Mouse (Mus musculus): ENCODE measurements around the gene Gja4. TPM values are rescaled to one million over a fixed set of nuclear protein-coding genes. Genes with fewer than 3 reads are reported as not detected.

Gja4 gene
- total RNA-seq, 2 experiments from 2014 or later: not detected

DNA sequence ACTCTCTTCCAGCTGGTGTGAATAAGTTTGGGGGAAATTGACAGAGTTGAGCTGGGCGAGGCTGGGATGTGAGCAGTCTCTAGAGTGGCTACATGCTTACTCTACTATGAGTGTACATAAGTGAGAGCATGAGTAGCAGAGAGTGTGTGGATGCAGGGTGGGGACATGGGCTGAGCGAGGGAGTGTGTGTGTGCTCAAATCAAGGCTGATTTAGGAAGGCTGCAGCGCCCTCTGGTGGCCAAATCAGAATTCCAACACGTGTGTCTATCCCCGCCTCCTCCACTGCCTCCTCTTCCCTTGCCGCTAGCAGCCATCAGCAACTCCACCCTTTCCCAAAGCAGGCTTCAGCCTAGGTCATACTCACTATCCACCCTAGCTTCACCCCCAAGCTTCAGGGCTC is 10.9 kb upstream of the Gja4 start:
- ATAC-seq (ENCODE audit: poor library complexity, severe bottlenecking): peak; percentile 80

DNA sequence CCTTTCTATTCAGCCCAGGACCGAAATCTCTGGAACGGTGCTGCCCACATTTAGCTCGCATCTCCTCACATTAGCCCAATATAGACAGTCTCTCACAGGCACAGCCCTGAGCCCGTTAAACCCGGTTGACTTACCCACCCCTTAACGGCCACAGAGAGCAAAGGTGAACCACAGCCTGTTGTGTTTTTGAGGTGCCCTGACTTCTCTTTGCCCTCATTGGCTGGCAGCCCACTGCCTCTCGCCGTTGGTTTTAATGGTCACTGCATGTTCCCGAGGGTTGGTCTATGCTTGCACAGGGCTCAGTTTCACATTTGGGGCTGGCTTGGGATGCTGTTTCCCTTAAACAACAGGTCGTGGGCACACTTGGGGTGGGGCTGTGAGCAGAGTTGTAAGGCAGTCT is 10.5 kb upstream of the Gja4 start:
- ATAC-seq (ENCODE audit: poor library complexity, severe bottlenecking): no peak

DNA sequence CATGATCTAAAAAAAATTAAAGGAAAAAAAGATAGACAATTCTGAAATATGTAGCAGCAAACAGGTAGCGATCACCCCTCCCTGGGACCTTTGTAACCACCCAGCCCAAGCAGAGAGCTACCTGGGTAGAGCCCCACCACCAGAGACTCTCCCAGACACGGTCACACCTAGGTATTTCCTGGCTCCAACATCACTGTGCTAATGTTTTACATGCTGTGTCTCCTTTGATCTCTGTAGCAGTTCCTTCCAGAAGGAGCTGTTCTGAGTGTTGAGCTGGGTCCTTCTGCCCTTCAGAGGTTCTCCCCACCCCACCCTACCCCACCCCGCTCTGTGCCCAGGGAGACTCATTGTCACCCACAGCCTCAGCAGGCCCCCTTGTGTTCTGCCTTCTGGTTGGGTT is 9.8 kb upstream of the Gja4 start:
- ATAC-seq (ENCODE audit: poor library complexity, severe bottlenecking): no peak

DNA sequence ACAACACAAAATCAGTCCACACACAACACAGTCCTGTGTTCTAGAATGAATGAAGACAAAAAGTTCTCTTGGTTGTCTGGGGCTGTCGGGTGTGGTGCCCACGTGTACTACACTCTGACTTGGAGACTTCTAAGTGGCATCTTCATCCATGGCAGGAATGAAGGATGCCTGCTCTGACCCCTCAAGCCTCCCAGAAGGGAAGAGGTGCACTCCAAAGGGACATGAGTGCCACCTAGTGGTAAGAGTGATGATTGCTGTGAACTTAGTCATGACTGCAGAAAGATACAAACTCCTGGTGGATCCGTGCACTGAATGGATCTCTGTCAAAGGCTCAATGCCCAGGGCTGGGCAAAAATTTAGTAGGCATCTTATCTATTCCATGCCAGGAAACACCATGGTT is 5.8 kb upstream of the Gja4 start:
- peak; percentile 76 for ATAC-seq (ENCODE audit: poor library complexity, severe bottlenecking)

DNA sequence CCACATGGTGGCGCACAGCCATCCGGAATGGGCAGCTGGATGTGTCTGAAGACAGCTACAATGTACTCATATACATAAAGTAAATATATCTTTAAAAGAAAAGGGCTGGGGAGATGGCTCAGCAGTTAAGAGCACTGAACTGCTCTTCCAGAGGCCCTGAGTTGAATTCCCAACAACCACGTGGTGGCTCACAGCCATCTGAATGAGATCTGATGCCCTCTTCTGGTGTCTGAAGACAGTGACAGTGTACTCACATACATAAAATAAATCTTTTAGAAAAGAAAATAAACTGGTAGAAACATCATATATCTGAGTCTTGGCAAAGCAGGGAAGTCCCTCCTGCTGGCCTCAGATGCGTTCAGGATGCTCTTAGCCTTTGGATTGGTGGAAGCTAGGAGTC is 3.3 kb upstream of the Gja4 start:
- ATAC-seq (ENCODE audit: poor library complexity, severe bottlenecking): no peak

DNA sequence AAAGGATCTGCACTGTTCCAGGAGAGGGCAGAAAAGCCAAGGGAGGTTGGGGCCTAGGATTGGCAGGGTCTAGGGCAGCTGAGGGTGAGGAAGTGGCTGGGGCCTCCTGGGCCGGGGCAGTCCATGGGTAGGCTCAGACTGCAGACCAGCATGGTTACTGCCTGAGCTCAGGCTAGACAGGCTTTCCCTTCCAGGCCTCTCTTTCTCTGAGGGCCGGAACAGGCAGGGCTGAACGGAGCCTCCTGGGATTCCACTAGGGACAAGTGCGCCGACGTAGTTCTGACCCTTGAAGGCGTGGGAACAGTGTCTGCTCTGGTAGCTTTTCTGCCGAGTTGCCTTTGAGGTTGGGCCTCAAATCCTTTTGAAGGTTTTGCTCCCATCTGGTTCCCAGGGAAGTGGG is 1.9 kb upstream of the Gja4 start:
- ATAC-seq (ENCODE audit: poor library complexity, severe bottlenecking): no peak

DNA sequence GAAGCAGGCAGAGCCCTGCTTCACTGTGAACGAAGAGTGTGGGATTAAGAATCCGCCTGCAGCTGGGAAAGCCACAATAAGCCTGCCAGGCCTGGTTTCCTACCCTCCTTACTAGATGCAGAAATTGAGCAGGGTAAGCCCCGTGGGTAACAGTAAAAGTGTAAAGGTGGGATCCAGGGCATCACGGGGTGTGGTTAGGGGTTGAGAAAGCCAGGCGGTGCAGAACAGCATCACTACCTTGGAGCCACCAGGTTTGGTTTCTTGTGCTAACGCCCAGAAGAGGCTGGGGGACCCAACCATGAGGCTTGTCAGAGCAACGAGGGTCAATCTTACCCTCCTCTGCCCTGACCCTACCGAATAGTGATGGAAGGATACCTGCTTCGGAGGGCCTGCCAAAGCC is 746 bp upstream of the Gja4 start:
- no peak for ATAC-seq (ENCODE audit: poor library complexity, severe bottlenecking)

DNA sequence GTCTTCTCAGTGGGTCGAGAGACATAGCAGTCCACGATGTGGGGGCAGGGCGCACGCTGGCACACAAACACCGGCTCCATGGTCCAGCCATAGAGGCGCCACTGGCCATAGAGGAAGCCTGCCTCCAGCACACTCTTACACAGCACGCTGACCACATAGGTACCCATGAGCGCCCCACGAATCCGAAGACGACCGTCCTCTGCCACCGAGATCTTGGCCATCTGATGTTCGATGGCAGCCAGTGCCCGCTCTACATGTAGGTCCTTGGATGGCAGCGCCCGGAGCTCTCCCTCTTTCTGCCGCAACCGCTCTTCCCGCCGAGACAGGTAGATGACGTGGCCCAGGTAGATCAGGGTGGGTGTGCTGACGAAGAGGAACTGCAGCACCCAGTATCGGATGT is 1.5 kb downstream of the Gja4 start:
- no peak for ATAC-seq (ENCODE audit: poor library complexity, severe bottlenecking)

DNA sequence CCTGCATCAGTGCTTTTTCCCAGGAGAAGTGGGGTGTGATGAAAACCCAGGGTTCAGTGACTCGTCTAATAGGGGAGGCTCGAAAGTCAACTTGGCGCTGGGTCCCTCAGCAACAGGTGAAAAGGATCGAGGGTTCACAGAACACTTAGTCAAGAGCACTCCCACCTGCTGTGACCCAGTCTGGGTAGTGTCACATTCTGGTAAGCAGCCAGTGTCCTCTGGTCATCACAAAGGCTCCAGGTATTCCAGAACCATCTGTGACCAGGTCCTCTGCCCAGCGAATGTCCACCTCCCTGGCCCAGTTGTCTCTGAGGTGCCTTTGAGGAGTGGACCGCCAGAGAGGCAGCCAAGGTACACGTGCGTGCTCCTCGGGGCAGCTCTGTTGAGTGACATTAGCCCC is 2.3 kb downstream of the Gja4 start:
- ATAC-seq (ENCODE audit: poor library complexity, severe bottlenecking): no peak

DNA sequence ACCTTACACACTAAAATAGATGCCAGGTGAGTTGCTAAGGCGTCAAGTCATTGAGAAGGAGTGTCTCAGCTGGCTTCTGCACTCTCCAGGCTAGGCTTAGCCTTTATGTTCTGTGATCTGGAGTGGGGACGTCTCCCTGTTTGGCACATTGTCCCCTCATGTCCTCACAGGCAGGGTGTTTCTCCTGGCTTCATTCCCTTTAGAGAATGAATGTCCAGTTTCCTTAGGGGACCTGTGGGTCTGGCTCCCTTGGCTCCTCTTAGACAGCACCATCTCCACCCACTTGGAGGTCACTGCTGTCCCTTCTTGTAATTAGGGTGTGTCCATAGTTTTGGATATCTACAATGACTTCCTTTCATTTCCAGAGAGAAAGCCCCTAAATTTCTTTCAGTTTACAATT is 6.9 kb downstream of the Gja4 start:
- no peak for ATAC-seq (ENCODE audit: poor library complexity, severe bottlenecking)

DNA sequence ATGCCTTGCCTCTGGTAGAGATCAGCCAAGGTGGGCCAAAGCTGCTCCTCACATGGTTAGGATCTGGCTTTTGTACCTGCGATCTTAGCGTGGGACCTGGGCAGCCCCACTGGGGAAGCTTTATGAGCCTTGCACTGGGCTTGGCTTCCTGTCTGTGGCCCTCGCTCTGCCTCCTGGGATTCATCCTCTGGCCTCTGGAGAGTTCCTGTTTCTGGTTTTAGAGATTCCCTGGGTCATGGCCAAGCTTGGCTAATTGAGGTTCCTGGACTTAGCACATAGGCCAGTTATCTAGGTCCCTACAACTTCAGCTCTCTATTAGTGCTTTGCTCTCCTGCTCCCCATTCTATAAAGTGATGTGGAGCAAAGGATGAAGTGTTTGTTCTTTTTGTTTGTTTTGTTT is 10.0 kb downstream of the Gja4 start:
- ATAC-seq (ENCODE audit: poor library complexity, severe bottlenecking): no peak

DNA sequence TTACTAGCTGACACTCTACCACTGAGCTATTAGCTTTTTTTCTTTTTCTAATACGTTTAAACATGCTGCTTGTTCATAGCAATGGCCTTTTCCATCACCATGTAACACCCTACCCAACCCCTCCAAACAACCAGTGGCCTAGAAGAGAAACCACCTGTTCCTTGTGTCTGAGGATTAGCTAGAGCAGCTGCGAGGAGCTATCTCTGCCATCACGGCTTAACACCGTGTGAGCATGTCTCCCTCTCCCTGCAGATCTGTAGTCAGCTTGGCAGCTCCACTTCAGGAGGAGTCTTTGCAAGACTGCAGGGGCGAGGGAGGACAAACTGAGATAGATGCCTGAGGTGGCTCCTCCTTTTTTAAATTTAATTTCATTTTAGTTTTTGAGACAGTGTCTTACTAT is 13.3 kb downstream of the Gja4 start:
- no peak for ATAC-seq (ENCODE audit: poor library complexity, severe bottlenecking)

DNA sequence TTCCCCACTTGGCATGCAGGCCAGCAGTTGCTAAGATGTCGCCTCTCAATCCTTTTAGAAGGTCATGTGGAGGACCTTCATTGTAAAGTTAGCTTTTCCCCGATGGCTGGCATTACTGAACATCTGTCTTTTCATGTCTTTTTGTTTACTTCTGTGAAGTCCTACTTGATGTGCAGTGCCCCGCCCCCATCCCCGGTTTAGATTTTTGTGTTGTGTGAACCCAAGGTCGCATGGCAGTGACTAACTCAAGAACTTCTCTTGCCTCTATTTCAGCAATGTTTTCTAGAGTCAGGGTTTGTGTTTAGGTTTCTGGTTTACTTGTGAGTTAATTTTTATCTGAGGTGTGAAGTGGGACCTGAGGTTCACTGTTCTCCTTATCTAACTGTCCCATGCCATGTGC is 21.2 kb downstream of the Gja4 start:
- ATAC-seq (ENCODE audit: poor library complexity, severe bottlenecking): no peak

DNA sequence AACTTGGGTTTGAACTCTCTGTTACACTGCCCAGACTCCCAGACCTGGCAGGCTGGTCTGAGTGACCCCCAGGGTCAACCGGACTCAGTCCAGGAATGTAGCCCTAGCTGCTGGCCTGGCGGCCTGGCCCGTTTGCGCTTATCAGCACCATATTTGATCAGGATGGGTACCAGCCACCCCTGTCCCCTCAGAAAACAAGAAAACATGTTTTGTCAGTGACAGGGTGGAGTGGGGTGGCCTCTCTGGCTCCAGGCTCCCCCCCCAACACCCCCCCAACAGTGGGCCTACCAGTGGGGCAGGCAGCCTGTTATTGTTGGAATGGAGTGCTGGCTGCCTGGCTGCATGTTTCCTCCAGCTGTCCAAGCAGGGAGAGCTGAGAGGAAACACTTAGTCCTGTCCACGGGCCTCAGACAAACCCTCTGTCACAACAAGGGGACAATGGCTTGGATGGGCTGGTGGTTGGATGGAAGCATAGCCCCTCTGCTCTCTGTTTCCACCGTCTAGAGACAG is 24.7 kb downstream of the Gja4 start:
- ATAC-seq (ENCODE audit: poor library complexity, severe bottlenecking): no peak

DNA sequence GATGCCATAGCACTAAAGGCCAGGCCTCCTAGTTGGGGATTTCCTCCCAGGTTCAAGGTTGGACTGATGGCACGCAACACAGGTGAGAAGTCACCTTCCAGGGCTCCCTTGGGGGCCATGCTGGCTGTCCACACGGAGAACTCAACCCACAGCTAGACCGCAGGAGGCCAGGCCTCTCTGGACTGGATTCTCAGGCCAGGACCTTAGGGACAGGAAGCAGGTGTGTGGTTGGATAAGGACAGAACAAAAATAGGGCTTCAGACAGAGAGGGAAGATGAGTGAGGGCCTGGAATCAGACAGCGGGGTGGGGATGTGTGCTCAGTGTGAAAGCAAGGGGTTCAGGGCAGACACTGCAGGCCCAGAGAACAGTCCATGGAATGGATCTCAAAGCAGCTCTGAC is 26.9 kb downstream of the Gja4 start:
- no peak for ATAC-seq (ENCODE audit: poor library complexity, severe bottlenecking)

DNA sequence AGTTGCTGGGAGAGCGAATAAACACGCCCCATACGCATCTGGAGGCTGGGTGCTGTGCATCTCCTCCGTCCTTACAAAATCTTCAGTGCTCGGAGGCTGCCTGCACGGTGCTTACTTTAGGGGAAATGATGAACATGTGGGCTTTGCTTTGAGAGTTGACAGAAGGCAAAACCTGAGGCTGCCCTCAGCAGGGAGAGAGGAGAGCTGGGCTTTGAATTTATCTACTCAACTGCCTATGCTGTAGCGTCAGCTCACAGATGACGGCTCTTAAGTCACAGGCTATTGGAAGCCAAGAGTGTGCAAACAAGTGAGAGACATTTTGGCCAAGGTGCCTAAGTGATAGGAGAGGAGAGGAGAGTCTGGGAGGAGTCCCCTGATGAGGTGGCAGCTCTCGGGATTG is 34.6 kb downstream of the Gja4 start:
- no peak for ATAC-seq (ENCODE audit: poor library complexity, severe bottlenecking)

DNA sequence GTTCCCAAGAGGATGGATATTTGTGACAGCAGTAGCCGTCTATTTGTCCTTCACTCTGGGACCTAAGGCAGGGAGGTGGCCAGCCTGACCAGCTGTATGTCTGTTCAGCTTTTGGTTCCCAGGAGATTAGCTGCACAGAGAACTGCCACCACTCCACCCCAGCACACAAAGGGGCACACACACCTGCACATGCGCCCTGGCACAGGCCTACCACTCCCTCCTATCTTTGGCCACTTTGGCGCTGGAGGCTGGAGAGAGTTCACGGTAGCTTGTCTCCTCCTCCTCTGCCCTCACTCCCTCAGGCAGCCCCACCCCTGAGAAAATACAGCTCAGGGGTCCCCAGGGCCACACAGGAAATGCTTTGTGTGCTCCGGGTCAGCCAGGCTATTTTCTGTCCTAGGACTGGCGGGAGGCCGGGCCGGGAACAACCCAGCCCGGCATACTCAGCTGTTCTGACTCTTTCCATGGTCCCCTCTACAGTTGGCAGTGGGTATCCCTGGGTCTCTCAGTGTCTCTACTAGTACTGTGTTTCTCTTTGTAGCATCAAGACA is 35.3 kb downstream of the Gja4 start:
- ATAC-seq (ENCODE audit: poor library complexity, severe bottlenecking): no peak

DNA sequence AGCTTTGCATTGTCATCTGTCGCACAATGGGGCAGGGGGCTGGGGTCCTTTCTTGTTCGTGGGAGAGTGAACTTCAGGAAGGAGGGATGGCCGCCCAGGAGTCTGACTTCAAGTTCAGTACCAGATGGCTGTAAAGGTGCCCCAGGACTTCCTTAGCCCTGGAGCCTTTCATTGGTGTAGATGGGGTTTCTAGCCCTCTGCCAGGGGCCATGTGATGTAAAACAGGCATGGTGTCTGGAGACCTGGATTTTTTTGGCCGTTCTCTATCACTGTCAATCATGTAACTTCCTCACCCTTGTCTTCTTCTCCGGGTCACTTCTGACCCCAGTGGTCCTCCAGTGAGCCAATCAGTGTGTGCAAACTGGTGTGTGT is 49.7 kb downstream of the Gja4 start:
- no peak for ATAC-seq (ENCODE audit: poor library complexity, severe bottlenecking)

DNA sequence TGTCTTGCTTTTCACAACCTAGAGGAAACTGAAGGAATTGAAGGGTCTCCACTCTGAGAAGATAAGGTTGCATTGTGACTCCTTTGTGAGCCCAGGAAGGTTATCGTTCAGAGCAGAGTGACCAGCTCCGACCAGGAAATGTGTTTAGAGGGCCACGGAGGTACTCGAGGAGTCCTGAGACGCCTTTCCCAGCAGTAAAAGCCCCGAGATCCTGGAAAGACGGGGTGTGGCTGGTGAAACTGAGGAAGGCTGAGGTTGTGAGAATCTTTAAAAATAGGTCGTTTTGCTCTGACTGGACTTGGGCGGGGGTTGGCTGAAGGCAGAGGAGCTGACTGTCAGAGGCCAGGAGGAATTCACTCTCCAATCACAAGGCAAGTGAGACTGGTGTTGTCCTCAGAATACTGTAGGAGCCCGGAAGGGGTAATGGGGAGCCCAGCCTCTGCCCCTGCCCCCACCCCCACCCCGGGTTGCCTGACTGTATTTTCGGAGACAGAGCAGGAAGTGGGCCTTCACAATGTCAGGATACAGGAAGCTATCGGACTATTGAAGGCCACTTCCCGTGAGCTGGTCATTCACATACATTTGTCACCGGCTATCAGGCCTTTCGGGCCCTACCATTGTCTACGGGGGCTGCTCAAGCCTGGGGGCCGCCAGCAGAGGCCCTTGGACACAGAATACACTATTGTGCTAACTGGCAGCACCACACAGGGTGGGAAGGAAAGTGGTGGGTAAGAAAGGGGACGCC is 50.2 kb downstream of the Gja4 start:
- no peak for ATAC-seq (ENCODE audit: poor library complexity, severe bottlenecking)

DNA sequence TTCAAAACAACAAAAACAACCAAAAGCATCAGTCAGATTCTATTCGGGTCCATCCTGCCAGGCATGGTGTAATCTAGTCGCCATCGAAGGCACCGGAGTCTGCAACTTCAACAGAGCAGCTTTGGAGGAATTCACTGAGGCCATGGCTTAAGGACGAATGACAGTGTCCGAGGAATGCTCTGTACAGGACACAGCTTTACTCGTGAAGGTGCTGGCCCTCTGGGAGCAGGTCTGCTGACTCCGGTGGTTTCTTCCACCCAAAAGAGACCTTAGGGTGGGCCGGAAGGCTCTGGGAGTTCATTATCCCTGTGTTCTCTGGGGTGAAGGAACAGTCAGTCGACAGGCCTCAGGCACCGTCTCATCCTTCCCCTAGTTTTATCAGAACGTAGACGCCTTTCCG is 52.2 kb downstream of the Gja4 start:
- no peak for ATAC-seq (ENCODE audit: poor library complexity, severe bottlenecking)

All from megakaryocyte, adult 5-6 weeks (primary cell).